Mouse (Mus musculus) testis, adult 2 months (tissue): Measurements from ENCODE around the gene Stx16.

Experiments
- CTCF ChIP-seq: fragments of 200-500 bp; IDR thresholded peaks from 2 replicates; pipeline ENCODE4 v1.5.1; 2012; ENCODE audit warnings: low read depth, mild to moderate bottlenecking, inconsistent platforms, low read length, moderate library complexity; ENCODE audit not compliant: control insufficient read depth, insufficient read depth, insufficient replicate concordance
- POLR2A ChIP-seq: fragments of 200-500 bp; IDR thresholded peaks from 2 replicates; pipeline ENCODE4 v1.6.1; 2012; ENCODE audit warnings: low read depth, mild to moderate bottlenecking, inconsistent platforms, low read length, moderate library complexity; ENCODE audit not compliant: control insufficient read depth

- no peak for TF ChIP-seq CTCF
- TF ChIP-seq POLR2A, result no peak
Observed at GRCm38 (mm10) chr2:174061219-174061618, 14.9 kb upstream of the Stx16 start.
